Mouse (Mus musculus) intestine, embryonic 15.5 days (tissue): ENCODE data around the gene Ccdc167. TPM values are rescaled to one million over a fixed set of nuclear protein-coding genes. Genes with fewer than 3 reads are reported as not detected.

Experiments used
- ATAC-seq: fragments of 200-750 bp; cut with Nextera tagmentation; 2 replicates; pipeline ENCODE4 v1.8.0; 2017; ENCODE audit warnings: moderate TSS enrichment, moderate library complexity
- H3K27ac ChIP-seq: fragments of 300-500 bp; sonication (generic); 2 replicates; pipeline ENCODE4 v1.5.1; 2015; ENCODE audit warnings: mild to moderate bottlenecking, inconsistent platforms
- H3K27me3 ChIP-seq: fragments of 300-500 bp; sonication (generic); replicated peaks from 2 replicates; pipeline ENCODE4 v1.6.1; 2015; ENCODE audit warnings: inconsistent platforms
- H3K36me3 ChIP-seq: fragments of 300-500 bp; sonication (generic); 2 replicates; pipeline ENCODE4 v1.6.1; 2015; ENCODE audit warnings: inconsistent platforms
- H3K4me1 ChIP-seq: fragments of 300-500 bp; sonication (generic); replicated peaks from 2 replicates; pipeline ENCODE4 v1.6.1; 2015; ENCODE audit warnings: inconsistent platforms
- H3K4me2 ChIP-seq: fragments of 300-500 bp; sonication (generic); replicated peaks from 2 replicates; pipeline ENCODE4 v1.6.1; 2015; ENCODE audit warnings: mild to moderate bottlenecking, inconsistent platforms
- H3K4me3 ChIP-seq: fragments of 300-500 bp; sonication (generic); replicated peaks from 2 replicates; pipeline ENCODE4 v1.5.1; 2015; ENCODE audit warnings: inconsistent platforms
- H3K9ac ChIP-seq: fragments of 300-500 bp; sonication (generic); 2 replicates; pipeline ENCODE4 v1.6.1; 2015; ENCODE audit warnings: inconsistent platforms
- H3K9me3 ChIP-seq: fragments of 300-500 bp; sonication (generic); 2 replicates; pipeline ENCODE4 v1.6.1; 2016; ENCODE audit warnings: inconsistent platforms
- WGBS: fragments of 180-500 bp; shearing (Covaris S2); methylation state at CpG from one replicate; pipeline ENCODE4 v1.1.7; 2015; 5-methylcytosine and 5-hydroxymethylcytosine counted together
- polyA plus RNA-seq: library from polyadenylated mRNA; unstranded; fragments of >200 nt; fragmentation: Nextera tagmentation; extraction: Ambion mirVana; gene quantifications from 2 replicates; pipeline ENCODE4 v1.2.1, GENCODE M21; 2015

The Ccdc167 gene
- polyA plus RNA-seq, 1 experiment from 2014 or later: 12.2 TPM

DNA sequence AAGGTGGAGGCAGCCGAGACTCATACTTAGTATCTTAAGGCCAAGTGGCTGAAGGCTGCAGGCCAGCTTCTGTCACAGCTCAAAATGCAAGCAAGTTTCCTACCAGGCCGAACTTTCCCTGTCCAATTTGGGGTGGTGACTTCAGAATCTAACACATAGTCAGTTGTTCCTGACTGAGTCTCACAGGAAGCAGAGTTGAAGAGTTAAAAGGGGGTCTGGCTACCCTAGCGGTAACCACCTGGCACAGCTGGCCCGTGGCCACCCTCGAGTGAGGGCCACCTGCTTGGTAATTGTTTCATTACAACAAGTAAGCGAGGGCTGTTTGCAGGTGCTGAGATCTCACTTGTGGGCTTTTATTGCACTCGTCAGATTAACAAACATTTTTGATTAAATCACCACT lies 4.3 kb downstream of the Ccdc167 start:
- peaks cover 23% of the 10 kb centered on the region for H3K4me1 ChIP-seq
- H3K4me2 ChIP-seq: no peak overlapping the region
- H3K9me3 ChIP-seq: no peaks in the 10 kb centered on the region
- no peaks in the 10 kb centered on the region for H3K27me3 ChIP-seq
- H3K9ac ChIP-seq: no peak overlapping the region
- WGBS: 61% methylated on average over 7 of the region's 7 CpGs
- no peak overlapping the region for H3K27ac ChIP-seq
- H3K36me3 ChIP-seq: no peaks in the 10 kb centered on the region
- no peak for ATAC-seq
- H3K4me3 ChIP-seq: no peak overlapping the region

DNA sequence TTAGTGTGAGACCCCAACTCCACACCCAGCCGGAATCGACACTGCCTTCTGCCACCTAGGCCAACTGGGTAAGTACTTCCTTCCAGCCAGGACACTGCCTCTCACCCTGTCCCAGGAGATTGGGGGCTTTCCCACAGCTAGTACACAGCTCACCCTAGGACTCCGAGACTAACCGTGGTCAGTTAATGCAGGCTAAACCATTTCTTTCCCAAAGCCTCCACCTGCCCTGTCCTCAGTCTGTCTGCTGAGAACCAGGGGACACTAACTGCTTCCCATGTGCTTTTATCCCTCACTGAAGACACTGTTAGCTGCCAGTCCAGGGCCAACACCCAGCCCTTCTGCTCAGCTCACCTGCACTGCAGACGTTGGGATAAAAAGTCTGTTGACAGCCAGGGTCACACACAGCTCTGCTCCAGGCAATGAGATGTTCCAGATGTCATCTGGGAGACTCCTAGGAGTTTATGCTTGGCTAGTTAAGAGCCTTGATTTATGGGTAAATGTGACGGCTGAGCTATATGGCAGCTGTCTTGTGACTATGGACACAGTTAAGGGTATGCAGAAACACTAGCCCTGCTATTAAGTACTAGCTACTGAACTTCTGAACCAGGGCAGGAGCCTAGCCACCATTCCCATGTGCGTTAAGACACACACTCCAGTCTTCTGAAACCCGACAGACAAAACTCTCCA lies 5.0 kb downstream of the Ccdc167 start:
- Histone ChIP-seq H3K4me2 (no peak overlapping the region), H3K9me3 (no peaks in the 10 kb centered on the region), H3K4me1 (peaks cover 23% of the 10 kb centered on the region), H3K36me3 (no peaks in the 10 kb centered on the region), H3K27me3 (no peaks in the 10 kb centered on the region), H3K27ac (no peak overlapping the region), H3K4me3 (no peak overlapping the region), H3K9ac (no peak overlapping the region)
- whole genome bisulfite sequencing: 54% methylated on average over 8 of the region's 8 CpGs
- no peak for ATAC-seq

DNA sequence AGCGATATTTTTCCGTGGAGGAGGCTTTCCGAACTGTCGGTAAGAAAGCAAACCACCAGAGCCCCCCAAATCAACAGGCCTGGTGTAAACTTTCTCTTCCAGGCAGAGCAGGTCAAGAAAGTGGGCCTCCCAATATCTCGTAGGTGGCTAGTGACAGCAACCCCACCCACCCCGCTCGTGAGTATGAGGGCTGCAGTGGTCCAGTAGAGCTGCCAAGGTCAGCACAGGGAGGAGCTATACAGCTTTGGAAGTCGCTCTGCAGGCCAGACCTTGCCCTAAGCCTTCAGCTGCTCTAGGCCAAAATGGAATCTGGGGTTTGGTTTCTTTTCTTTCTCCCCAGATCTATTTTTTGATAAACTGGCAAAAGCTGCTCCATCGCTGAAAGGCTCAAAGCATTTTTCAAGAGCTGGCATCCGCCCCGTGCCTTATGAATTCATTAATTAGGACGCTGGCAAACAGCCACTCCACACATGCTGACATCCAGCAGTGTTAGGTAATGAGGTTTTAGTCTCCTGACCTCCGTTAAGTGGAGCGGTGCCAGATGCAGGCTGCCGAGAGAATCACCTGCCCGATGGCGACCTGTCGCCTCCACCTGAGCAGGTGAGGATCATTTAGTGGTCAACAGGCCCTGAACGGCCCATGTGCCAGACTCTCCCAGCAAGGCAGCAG lies 5.6 kb downstream of the Ccdc167 start:
- Histone ChIP-seq H3K27me3 (no peaks in the 10 kb centered on the region), H3K4me2 (no peak overlapping the region), H3K4me3 (no peak overlapping the region), H3K9me3 (no peaks in the 10 kb centered on the region), H3K4me1 (peaks cover 19% of the 10 kb centered on the region), H3K36me3 (no peaks in the 10 kb centered on the region), H3K27ac (no peak overlapping the region), H3K9ac (no peak overlapping the region)
- no peak for ATAC-seq
- 66% methylated on average over 19 of the region's 19 CpGs for WGBS

DNA sequence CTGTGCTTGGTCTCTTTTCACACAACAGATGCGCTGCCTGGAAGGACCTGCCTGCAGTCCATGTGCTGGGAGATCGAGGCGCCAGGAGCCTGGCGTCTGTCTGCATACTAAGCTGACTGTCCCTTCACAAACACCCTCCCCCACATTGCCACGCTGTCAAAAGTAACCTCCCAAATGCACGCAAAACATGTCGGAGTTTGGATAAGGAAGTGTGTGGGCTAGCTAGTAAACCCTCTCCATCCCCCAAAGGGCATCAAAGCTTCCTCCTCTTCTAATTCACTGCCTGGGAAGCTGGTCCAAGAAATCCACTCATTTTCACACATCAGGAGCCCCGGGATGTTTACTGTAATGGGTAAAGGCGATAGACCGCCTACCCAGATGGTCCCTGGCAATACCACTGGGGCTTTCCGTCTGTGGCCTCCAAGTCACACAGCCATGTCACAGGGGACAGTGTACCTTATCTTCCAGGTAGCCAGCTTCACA lies 6.2 kb downstream of the Ccdc167 start:
- Histone ChIP-seq H3K36me3 (no peaks in the 10 kb centered on the region), H3K27me3 (no peaks in the 10 kb centered on the region), H3K4me1 (peaks cover 14% of the 10 kb centered on the region), H3K27ac (no peak overlapping the region), H3K9me3 (no peaks in the 10 kb centered on the region), H3K4me2 (no peak overlapping the region), H3K9ac (no peak overlapping the region), H3K4me3 (no peak overlapping the region)
- ATAC-seq: no peak
- 63% methylated on average over 11 of the region's 11 CpGs for WGBS

DNA sequence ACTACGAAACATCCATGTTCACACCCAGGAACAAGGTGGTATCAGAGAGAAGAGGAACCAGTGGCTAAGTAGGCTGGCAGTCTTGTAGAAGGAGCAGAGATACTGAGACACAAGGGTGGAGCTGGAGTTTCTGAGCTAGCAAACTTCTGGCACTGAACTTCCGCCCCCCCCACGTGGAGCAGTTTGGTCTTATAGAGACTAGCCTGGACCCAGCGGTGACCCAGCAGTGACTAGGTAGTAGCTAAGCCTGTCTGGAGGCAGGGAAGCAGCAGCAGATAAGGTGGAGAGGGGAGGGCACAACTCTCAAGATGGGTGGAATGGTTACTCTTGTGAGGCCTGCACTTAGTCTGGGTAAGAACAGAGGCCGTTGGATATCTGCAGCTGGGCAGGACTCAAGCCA lies 8.1 kb downstream of the Ccdc167 start:
- Histone ChIP-seq H3K4me3 (no peak overlapping the region), H3K27me3 (no peaks in the 10 kb centered on the region), H3K9me3 (no peaks in the 10 kb centered on the region), H3K27ac (no peak overlapping the region), H3K4me2 (no peak overlapping the region), H3K4me1 (peaks cover 14% of the 10 kb centered on the region), H3K36me3 (0 out of 2 replicates have a peak, but pooled peaks cover 4% of the 10 kb centered on the region), H3K9ac (no peak overlapping the region)
- no peak for ATAC-seq
- 81% methylated on average over 5 of the region's 5 CpGs for WGBS

DNA sequence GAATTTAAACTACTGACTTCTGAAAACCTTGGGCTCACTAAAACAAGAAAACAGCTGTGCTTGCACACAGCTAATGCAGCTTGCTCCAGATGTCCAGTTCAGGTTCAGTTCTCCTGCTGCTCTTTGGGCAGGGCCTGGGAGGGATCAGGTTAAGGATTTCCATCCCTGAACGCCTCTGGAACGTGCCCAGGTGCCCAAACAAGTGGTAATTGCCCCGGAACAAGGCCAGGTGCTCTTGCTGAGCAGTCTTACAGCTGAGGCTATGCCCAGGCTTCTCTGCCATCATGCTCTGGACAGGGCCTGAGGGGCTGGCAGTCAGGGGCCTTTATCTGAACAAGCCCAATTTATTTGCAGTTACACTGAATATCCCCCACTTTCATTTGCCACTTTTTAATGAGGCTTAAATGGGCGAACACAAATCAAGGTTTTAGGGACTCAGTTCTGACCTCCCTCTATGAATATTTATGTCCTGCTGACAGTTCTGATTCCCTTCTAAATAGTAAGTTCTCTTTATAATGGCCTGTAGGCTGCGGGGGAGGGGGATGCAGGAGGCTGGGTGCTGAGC lies 9.8 kb downstream of the Ccdc167 start:
- peaks cover 14% of the 10 kb centered on the region for H3K4me1 ChIP-seq

DNA sequence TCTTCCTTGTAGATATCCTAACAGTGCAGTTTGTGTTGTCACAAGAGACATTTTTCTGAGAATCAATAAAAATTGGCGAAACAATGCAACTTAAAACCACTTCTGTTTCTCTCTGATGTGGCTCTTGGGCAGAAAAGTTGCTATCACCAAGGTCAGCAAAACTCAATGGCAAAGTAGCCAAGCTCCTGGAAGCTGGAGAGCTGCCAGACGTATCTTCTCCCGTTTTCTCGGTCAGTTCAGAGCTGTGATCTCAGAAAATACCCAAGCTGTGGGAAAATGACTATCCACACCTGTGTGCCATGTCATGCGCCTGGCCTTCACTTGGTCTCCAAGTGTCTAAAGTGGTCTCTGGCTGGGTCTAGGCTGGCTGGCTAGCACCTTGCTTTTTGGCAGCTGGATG lies 11.0 kb downstream of the Ccdc167 start:
- no peaks in the 10 kb centered on the region for H3K9me3 ChIP-seq
- H3K4me2 ChIP-seq: no peak overlapping the region
- ATAC-seq: no peak
- no peak overlapping the region for H3K4me3 ChIP-seq
- peaks cover 4% of the 10 kb centered on the region for H3K4me1 ChIP-seq
- no peak overlapping the region for H3K9ac ChIP-seq
- peaks cover 12% of the 10 kb centered on the region; the same call in 1 of the 2 replicates for H3K36me3 ChIP-seq
- no peak overlapping the region for H3K27ac ChIP-seq
- WGBS: 66% methylated on average over 5 of the region's 5 CpGs
- no peaks in the 10 kb centered on the region for H3K27me3 ChIP-seq

More for the DNA sequence above, 9.8 kb downstream of the Ccdc167 start:
- no peak overlapping the region for H3K4me2 ChIP-seq
- WGBS: 64% methylated on average over 5 of the region's 5 CpGs
- no peaks in the 10 kb centered on the region for H3K27me3 ChIP-seq
- H3K9me3 ChIP-seq: no peaks in the 10 kb centered on the region
- no peak overlapping the region for H3K27ac ChIP-seq
- H3K4me3 ChIP-seq: no peak overlapping the region
- 0 out of 2 replicates have a peak, but pooled peaks cover 7% of the 10 kb centered on the region for H3K36me3 ChIP-seq
- ATAC-seq: no peak
- no peak overlapping the region for H3K9ac ChIP-seq

DNA sequence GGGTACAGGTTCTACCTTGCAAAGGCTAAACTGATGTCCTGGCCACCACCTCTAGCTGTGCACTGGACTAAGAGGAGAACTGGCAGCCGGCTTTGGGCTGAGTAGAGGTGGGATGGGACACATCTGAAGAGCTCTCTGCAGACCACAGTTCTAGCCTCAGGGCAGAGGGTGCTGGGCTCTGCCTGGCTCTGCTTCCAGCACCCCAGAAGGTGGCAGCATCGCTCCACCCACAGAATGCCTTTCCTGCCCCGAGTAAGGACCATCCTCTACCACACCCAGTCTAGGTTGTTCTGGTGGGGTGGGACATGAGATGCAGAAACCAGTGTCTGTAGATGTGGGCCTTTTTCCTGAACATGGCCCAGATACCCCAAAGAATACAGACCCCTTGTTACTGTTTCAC lies 12.1 kb downstream of the Ccdc167 start:
- peak; percentile 40; the same call in 1 of the 2 replicates for ATAC-seq
- WGBS: 39% methylated on average over 3 of the region's 3 CpGs
- Histone ChIP-seq H3K4me1 (peaks cover 2% of the 10 kb centered on the region; the same call in 1 of the 2 replicates), H3K4me2 (no peak overlapping the region), H3K27ac (no peak overlapping the region), H3K27me3 (no peaks in the 10 kb centered on the region), H3K36me3 (peaks cover 22% of the 10 kb centered on the region), H3K4me3 (no peak overlapping the region), H3K9ac (no peak overlapping the region), H3K9me3 (no peaks in the 10 kb centered on the region)

DNA sequence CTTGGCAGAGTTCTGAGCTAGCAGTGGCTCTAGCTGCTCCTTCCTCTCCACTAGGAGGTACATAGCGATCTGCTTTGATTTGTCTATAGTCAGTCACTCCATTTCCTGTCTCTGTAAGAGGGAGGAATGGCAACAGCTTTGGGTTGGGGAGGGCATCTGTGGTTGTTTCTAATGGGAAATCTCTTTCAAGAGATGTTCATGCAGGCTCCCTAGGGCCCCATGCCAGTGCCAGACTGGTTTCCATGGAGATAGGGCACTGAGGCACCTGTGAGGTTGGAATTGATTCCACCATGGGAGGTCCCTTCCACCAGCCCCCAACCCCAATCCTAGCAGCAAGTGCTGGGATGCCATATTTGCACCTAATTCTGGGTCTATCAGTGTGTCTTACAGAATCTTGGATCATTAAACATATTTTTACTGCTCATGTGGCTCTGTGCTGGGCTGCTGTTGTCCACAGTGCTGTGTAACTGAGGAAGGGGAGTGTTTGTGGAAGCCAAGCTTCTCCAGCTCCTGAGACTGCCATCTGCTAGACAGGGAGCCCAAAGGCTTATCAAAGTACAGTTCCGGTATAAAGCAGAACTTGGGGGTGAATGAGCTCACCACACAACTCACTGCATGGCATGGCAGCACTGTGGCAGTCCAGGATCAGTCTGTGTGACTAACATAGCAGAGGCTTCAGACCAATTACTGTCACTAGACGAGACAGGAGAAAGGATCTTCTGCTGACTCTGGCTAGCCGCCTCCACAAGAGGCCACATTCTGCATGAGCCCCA lies 13.7 kb downstream of the Ccdc167 start:
- Histone ChIP-seq H3K27ac (no peak overlapping the region), H3K4me2 (no peak overlapping the region), H3K4me1 (no peaks in the 10 kb centered on the region), H3K27me3 (no peaks in the 10 kb centered on the region), H3K9me3 (no peaks in the 10 kb centered on the region), H3K9ac (no peak overlapping the region), H3K36me3 (peaks cover 34% of the 10 kb centered on the region), H3K4me3 (no peak overlapping the region)
- 80% methylated on average over 4 of the region's 4 CpGs for WGBS
- ATAC-seq: no peak

DNA sequence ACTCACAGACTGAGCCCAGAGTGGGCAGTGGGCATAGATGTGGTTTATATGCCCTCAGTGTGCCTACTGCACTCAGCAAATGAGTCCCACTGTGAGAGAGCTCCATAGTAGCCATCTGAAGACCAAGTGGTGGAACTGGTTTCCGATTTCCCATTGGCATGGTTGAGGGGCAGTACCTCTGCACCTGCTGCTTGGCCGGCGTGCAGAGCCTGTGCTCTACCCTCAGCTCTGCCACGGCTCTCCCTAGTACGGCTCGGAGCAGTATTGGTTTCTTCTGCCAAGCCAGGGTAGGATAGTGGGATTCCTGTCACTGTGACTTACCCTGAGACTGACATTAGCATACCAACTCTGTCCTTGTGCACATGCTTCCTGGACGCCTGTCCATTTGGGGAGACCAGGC lies 16.3 kb downstream of the Ccdc167 start:
- peaks cover 46% of the 10 kb centered on the region for H3K36me3 ChIP-seq
- H3K4me3 ChIP-seq: no peak overlapping the region
- H3K9ac ChIP-seq: no peak overlapping the region
- 90% methylated on average over 7 of the region's 7 CpGs for WGBS
- H3K4me2 ChIP-seq: no peak overlapping the region
- no peak for ATAC-seq
- no peak overlapping the region for H3K27ac ChIP-seq
- H3K27me3 ChIP-seq: no peaks in the 10 kb centered on the region
- no peaks in the 10 kb centered on the region for H3K9me3 ChIP-seq
- H3K4me1 ChIP-seq: no peaks in the 10 kb centered on the region

DNA sequence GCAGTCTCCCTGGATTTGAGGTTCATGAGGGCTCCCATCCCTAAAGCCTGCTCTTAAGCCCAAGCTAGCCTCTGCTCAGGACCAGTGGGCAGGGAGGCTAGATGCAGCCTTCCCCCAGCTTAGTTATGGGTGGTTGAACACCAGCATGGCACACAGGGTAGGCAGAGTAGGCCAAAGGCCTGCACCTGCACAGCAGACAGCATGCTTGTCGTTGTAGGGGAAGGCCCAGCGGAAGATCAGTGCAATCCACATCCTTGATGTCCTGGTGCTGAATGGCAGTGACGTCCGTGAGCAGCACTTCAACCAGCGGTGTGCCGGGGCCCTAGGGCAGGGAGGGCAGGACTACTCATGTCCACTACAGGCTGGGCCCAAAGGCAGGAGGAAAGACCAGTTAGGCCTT lies 18.4 kb downstream of the Ccdc167 start:
- WGBS: 89% methylated on average over 6 of the region's 6 CpGs
- Histone ChIP-seq H3K9ac (no peak overlapping the region), H3K4me1 (no peaks in the 10 kb centered on the region), H3K9me3 (no peaks in the 10 kb centered on the region), H3K4me2 (no peak overlapping the region), H3K27ac (no peak overlapping the region), H3K4me3 (no peak overlapping the region), H3K36me3 (peaks cover 51% of the 10 kb centered on the region), H3K27me3 (no peaks in the 10 kb centered on the region)
- no peak for ATAC-seq

DNA sequence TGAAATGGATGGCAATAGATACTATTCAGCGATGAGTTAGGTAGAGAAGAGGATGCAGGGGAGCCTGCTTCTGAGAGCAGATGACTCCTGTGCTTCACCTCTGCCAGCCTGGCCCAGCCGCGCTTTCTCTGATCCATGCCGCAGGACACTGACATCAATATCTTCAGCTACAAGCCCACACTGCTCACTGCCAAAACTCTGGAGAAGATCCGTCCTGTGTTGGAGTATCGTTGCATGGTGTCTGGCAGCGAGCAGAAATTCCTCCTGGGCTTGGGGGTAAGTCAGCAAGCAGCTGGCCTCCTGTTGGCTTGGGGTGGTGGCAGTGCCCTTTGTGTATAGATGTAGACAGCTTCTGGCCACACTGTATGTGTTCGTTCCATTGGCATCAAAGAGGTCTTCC lies 19.9 kb downstream of the Ccdc167 start:
- Histone ChIP-seq H3K36me3 (peaks cover 51% of the 10 kb centered on the region), H3K27me3 (no peaks in the 10 kb centered on the region), H3K9me3 (no peaks in the 10 kb centered on the region), H3K4me2 (no peak overlapping the region), H3K9ac (no peak overlapping the region), H3K4me3 (no peak overlapping the region), H3K27ac (no peak overlapping the region), H3K4me1 (no peaks in the 10 kb centered on the region)
- no peak for ATAC-seq
- 97% methylated on average over 8 of the region's 8 CpGs for WGBS
